Mouse (Mus musculus) bone marrow macrophage, adult 2 months (primary cell): ENCODE data around the gene Gzmk.

ENCODE experiments used
- CTCF ChIP-seq: IDR thresholded peaks from 2 replicates; pipeline ENCODE4 v1.5.1; 2012; ENCODE audit warnings: low read depth, mild to moderate bottlenecking, low read length, moderate library complexity
- POLR2A ChIP-seq: IDR thresholded peaks from 2 replicates; pipeline ENCODE4 v1.6.1; 2012; ENCODE audit warnings: mild to moderate bottlenecking, low read depth, low read length, borderline replicate concordance

DNA sequence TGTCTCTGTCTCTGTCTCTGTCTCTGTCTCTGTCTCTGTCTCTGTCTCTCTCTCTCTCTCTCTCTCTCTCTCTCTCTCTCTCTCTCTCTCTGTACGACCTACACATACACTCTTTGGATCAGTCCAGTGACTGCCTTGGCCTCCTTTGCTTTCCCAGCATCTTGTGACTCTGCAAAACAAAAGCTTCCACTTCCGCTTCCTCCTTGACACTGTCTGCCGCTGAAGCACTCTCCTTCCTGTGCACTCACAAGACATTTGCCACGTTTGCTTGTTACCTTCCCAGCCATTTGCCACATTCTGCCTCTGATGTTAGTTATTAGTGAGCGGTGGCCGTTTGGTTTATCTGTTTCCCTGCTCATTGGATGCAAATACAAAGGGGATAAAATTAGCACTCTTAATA lies 16.4 kb upstream of the Gzmk start:
- TF ChIP-seq CTCF (no peak), POLR2A (no peak)
